ENCODE assay signal across 22 mouse cellular contexts in the genomic region with DNA sequence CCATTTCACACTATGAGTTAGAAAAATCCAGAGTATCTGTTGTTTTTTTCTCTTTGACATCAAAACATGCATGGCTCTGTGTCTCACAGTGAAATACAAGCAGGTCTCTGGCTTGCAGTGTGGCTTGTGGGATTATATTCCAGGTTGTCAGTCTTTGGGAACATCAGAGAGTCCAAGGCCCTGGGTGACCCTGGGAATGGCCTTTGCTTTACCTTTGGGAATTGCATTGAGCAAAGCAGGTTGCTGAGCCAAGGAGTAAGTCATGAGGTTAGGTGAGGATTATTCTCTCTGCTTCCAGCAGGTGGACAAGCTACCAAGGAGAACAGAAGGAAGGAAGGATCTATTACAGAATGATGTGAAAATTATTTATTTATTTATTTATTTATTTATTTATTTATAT.
DNase-seq lines count a peak whose midpoint lies in the region; ATAC-seq and TF ChIP-seq lines count a peak whose summit lies in the region.
"Had no signal": no experiment of that assay in that cellular context is flagged by ENCODE, and none has a peak within 500 bp of the region (broad histone marks: within the 10 kb centered on the region; RNA-seq: fewer than 3 reads in every experiment).

No protein-coding gene starts in this region.

- H3K4me3 ChIP-seq in intestine, postnatal 0 days (ENCODE audit: low read depth, low read length) = no peak overlapping the region
- no peak overlapping the region for H3K4me3 ChIP-seq in intestine, embryonic 16.5 days (ENCODE audit: low read length)
- no peak overlapping the region for H3K4me3 ChIP-seq in liver, adult 2 months (ENCODE audit: insufficient read depth, low read depth, low read length)
- no peak overlapping the region for H3K4me3 ChIP-seq in liver, postnatal 0 days (ENCODE audit: low read depth, low read length)
- no peak overlapping the region for H3K4me3 ChIP-seq in kidney, postnatal 0 days (replicated peaks; ENCODE audit: low read depth, low read length)
- no peak overlapping the region for H3K4me3 ChIP-seq in heart, embryonic 10.5 days
- H3K4me3 ChIP-seq: forebrain, embryonic 10.5 days; heart, embryonic 13.5 days; hindbrain, embryonic 15.5 days; limb, embryonic 12.5 days; liver, embryonic 13.5 days; myocyte; neural tube, embryonic 15.5 days had no signal

- no peaks in the 10 kb centered on the region for H3K9me3 ChIP-seq in intestine, postnatal 0 days (ENCODE audit: control insufficient read depth)
- H3K9me3 ChIP-seq in intestine, embryonic 16.5 days (ENCODE audit: control insufficient read depth, low read length) = no peaks in the 10 kb centered on the region
- no peaks in the 10 kb centered on the region for H3K9me3 ChIP-seq in liver, postnatal 0 days (ENCODE audit: low read length)
- H3K9me3 ChIP-seq in kidney, postnatal 0 days (replicated peaks; ENCODE audit: low read length) = no peaks in the 10 kb centered on the region
- no peaks in the 10 kb centered on the region for H3K9me3 ChIP-seq in heart, embryonic 10.5 days
- H3K9me3 ChIP-seq: forebrain, embryonic 10.5 days; heart, embryonic 13.5 days; hindbrain, embryonic 15.5 days; limb, embryonic 12.5 days; liver, embryonic 13.5 days; neural tube, embryonic 15.5 days had no signal

- peak; percentile 44 for TF ChIP-seq CTCF in intestine, postnatal 0 days (IDR thresholded peaks at IDR 0.05; ENCODE audit: low read depth)
- no peak for TF ChIP-seq CTCF in liver, adult 2 months (IDR thresholded peaks at IDR 0.05; ENCODE audit: low read depth, low read length)
- no peak for TF ChIP-seq CTCF in liver, postnatal 0 days (IDR thresholded peaks at IDR 0.05; ENCODE audit: low read depth)
- TF ChIP-seq CTCF in kidney, postnatal 0 days (IDR thresholded peaks at IDR 0.05; ENCODE audit: low read depth) = peak; percentile 15; the same call in 1 of the 2 replicates

- peaks cover 5% of the 10 kb centered on the region; the same call in 1 of the 2 replicates for H3K79me2 ChIP-seq in liver, adult 2 months (ENCODE audit: control insufficient read depth, insufficient read depth, low read length)

- no peak for TF ChIP-seq POLR2A in liver, adult 2 months (IDR thresholded peaks at IDR 0.05; ENCODE audit: extremely low read depth, insufficient read depth, low read length)

- no peaks in the 10 kb centered on the region for H3K27me3 ChIP-seq in intestine, postnatal 0 days (replicated peaks; ENCODE audit: control insufficient read depth, insufficient read depth, low read length)
- H3K27me3 ChIP-seq in intestine, embryonic 16.5 days (replicated peaks; ENCODE audit: control insufficient read depth, insufficient read depth, low read length) = no peaks in the 10 kb centered on the region
- H3K27me3 ChIP-seq in liver, adult 2 months (ENCODE audit: control insufficient read depth, insufficient read depth, low read length) = no peaks in the 10 kb centered on the region
- no peaks in the 10 kb centered on the region for H3K27me3 ChIP-seq in liver, postnatal 0 days (ENCODE audit: insufficient read depth, low read length)
- no peaks in the 10 kb centered on the region for H3K27me3 ChIP-seq in kidney, postnatal 0 days (ENCODE audit: insufficient read depth, low read length)
- no peaks in the 10 kb centered on the region for H3K27me3 ChIP-seq in heart, embryonic 10.5 days (ENCODE audit: insufficient read depth, poor library complexity, severe bottlenecking)
- H3K27me3 ChIP-seq: heart, embryonic 13.5 days; hindbrain, embryonic 15.5 days; limb, embryonic 12.5 days; liver, embryonic 13.5 days; neural tube, embryonic 15.5 days had no signal

- H3K9ac ChIP-seq in intestine, postnatal 0 days (ENCODE audit: low read depth, low read length) = no peak overlapping the region
- no peak overlapping the region for H3K9ac ChIP-seq in intestine, embryonic 16.5 days (ENCODE audit: low read depth, low read length)
- no peak overlapping the region for H3K9ac ChIP-seq in liver, adult 2 months (ENCODE audit: low read depth, low read length)
- H3K9ac ChIP-seq in liver, postnatal 0 days (replicated peaks) = no peak overlapping the region
- H3K9ac ChIP-seq in kidney, postnatal 0 days (ENCODE audit: low read depth, low read length) = no peak overlapping the region
- H3K9ac ChIP-seq: forebrain, postnatal 0 days; heart, embryonic 13.5 days; hindbrain, embryonic 15.5 days; limb, embryonic 12.5 days; liver, embryonic 13.5 days; neural tube, embryonic 15.5 days had no signal

- no peak for ATAC-seq in intestine, postnatal 0 days
- ATAC-seq in intestine, embryonic 16.5 days = no peak
- ATAC-seq in liver, postnatal 0 days = no peak
- peak; percentile 52; the same call in 1 of the 2 replicates for ATAC-seq in kidney, postnatal 0 days (replicated peaks; ENCODE audit: low FRiP score, low read depth)
- ATAC-seq: forebrain, postnatal 0 days had no signal

- no peak overlapping the region for H3K4me2 ChIP-seq in intestine, postnatal 0 days (replicated peaks; ENCODE audit: low read depth)
- H3K4me2 ChIP-seq in intestine, embryonic 16.5 days (ENCODE audit: low read depth, low read length) = no peak overlapping the region
- no peak overlapping the region for H3K4me2 ChIP-seq in liver, postnatal 0 days (ENCODE audit: low read depth, low read length)
- no peak overlapping the region for H3K4me2 ChIP-seq in kidney, postnatal 0 days (ENCODE audit: low read length)
- H3K4me2 ChIP-seq: heart, embryonic 13.5 days; hindbrain, embryonic 15.5 days; limb, embryonic 12.5 days; liver, embryonic 13.5 days; neural tube, embryonic 15.5 days had no signal

- no peak for TF ChIP-seq EP300 in liver, postnatal 0 days (IDR thresholded peaks at IDR 0.05; ENCODE audit: low read depth)

- no peak overlapping the region for H3K27ac ChIP-seq in intestine, postnatal 0 days (ENCODE audit: low read depth, low read length)
- no peak overlapping the region for H3K27ac ChIP-seq in intestine, embryonic 16.5 days (ENCODE audit: low read length)
- H3K27ac ChIP-seq in liver, adult 2 months (replicated peaks; ENCODE audit: insufficient read depth, low read depth, low read length) = no peak overlapping the region
- no peak overlapping the region for H3K27ac ChIP-seq in liver, postnatal 0 days (ENCODE audit: low read depth)
- H3K27ac ChIP-seq in kidney, postnatal 0 days = no peak overlapping the region
- H3K27ac ChIP-seq in heart, embryonic 10.5 days = no peak overlapping the region
- H3K27ac ChIP-seq: forebrain, embryonic 10.5 days; heart, embryonic 13.5 days; limb, embryonic 12.5 days; liver, embryonic 13.5 days had no signal

- peak; percentile 53 for DNase-seq in liver, adult 2 months (ENCODE audit: extremely low read depth, low read depth, low spot score)
- no peak for DNase-seq in liver, postnatal 0 days
- no peak for DNase-seq in kidney, postnatal 0 days (ENCODE audit: low spot score)
- DNase-seq in skeletal muscle tissue, adult 2 months (ENCODE audit: low read depth, low spot score) = peak; percentile 40
- DNase-seq in heart, embryonic 10.5 days (ENCODE audit: low spot score) = no peak
- DNase-seq: adrenal gland, adult 8-10 months; cerebellum, adult 11-12 months; forebrain, postnatal 0 days; heart, postnatal 36 days; liver, embryonic 13.5 days; lung, postnatal 10 days; midbrain, embryonic 14.5 days; right cerebral cortex, postnatal 14 days; thymus, postnatal 4 days had no signal

- no peaks in the 10 kb centered on the region for H3K36me3 ChIP-seq in intestine, postnatal 0 days (ENCODE audit: control insufficient read depth, insufficient read depth)
- no peaks in the 10 kb centered on the region for H3K36me3 ChIP-seq in intestine, embryonic 16.5 days (ENCODE audit: control insufficient read depth, insufficient read depth, low read length)
- H3K36me3 ChIP-seq in liver, adult 2 months (ENCODE audit: control insufficient read depth, insufficient read depth, low read length) = no peaks in the 10 kb centered on the region
- no peaks in the 10 kb centered on the region for H3K36me3 ChIP-seq in liver, postnatal 0 days (replicated peaks; ENCODE audit: insufficient read depth, low read length)
- H3K36me3 ChIP-seq in kidney, postnatal 0 days (ENCODE audit: insufficient read depth, low read length) = no peaks in the 10 kb centered on the region
- H3K36me3 ChIP-seq in heart, embryonic 10.5 days = no peaks in the 10 kb centered on the region
- H3K36me3 ChIP-seq: forebrain, embryonic 10.5 days; heart, embryonic 13.5 days; hindbrain, embryonic 15.5 days; limb, embryonic 12.5 days; liver, embryonic 13.5 days; neural tube, embryonic 15.5 days had no signal

- no peaks in the 10 kb centered on the region for H3K4me1 ChIP-seq in intestine, postnatal 0 days (replicated peaks; ENCODE audit: control insufficient read depth, insufficient read depth, low read length)
- no peaks in the 10 kb centered on the region; the same call in 1 of the 2 replicates for H3K4me1 ChIP-seq in intestine, embryonic 16.5 days (ENCODE audit: control insufficient read depth, insufficient read depth, low read length)
- H3K4me1 ChIP-seq in liver, adult 2 months (ENCODE audit: control insufficient read depth, insufficient read depth, low read length) = no peaks in the 10 kb centered on the region; the same call in 1 of the 2 replicates
- no peaks in the 10 kb centered on the region for H3K4me1 ChIP-seq in liver, postnatal 0 days (ENCODE audit: insufficient read depth)
- H3K4me1 ChIP-seq in kidney, postnatal 0 days (replicated peaks; ENCODE audit: insufficient read depth, low read length) = 0 out of 2 replicates have a peak, but pooled peaks cover 7% of the 10 kb centered on the region
- H3K4me1 ChIP-seq in heart, embryonic 10.5 days = no peaks in the 10 kb centered on the region
- H3K4me1 ChIP-seq: forebrain, embryonic 10.5 days; heart, embryonic 13.5 days; hindbrain, embryonic 15.5 days; limb, embryonic 12.5 days; liver, embryonic 13.5 days; neural tube, embryonic 15.5 days had no signal

Comparison
In these comparisons a context has a peak if more than half of its experiments do, and no peak if none do; other contexts are left out.
1. DNase-seq: peak in liver, adult 2 months (single experiment) and skeletal muscle tissue, adult 2 months (single experiment); none in liver, postnatal 0 days (single experiment), kidney, postnatal 0 days (single experiment) and heart, embryonic 10.5 days (single experiment).
2. CTCF ChIP-seq: peak in intestine, postnatal 0 days (single experiment) and kidney, postnatal 0 days (single experiment); none in liver, adult 2 months (single experiment) and liver, postnatal 0 days (single experiment).